Mouse (Mus musculus): Measurements from ENCODE around the gene St8sia6.
"Not testable (repeated sequence)": the region's sequence is repeated elsewhere in the genome, so short reads cannot be mapped to it uniquely, and the experiment has no call there.

GRCm38 (mm10) chr2:13603636-13604035, 190.2 kb downstream of the St8sia6 start:
- not testable (repeated sequence) for TF ChIP-seq POLR2A (IDR thresholded peaks at IDR 0.05; ENCODE audit: insufficient read depth, low read depth, low read length); CTCF (IDR thresholded peaks at IDR 0.05)
